Mouse (Mus musculus) G1E (cell line): ENCODE results near the gene Adprhl1.

Source experiments
- CTCF ChIP-seq: IDR thresholded peaks from 2 replicates; pipeline ENCODE4 v1.5.1; 2012; ENCODE audit warnings: low read depth, low read length, inconsistent platforms, mixed read lengths
- POLR2AphosphoS5 ChIP-seq: IDR thresholded peaks from 2 replicates; pipeline ENCODE4 v1.6.1; 2012; ENCODE audit warnings: low read depth, low read length, inconsistent platforms; ENCODE audit not compliant: insufficient replicate concordance

DNA sequence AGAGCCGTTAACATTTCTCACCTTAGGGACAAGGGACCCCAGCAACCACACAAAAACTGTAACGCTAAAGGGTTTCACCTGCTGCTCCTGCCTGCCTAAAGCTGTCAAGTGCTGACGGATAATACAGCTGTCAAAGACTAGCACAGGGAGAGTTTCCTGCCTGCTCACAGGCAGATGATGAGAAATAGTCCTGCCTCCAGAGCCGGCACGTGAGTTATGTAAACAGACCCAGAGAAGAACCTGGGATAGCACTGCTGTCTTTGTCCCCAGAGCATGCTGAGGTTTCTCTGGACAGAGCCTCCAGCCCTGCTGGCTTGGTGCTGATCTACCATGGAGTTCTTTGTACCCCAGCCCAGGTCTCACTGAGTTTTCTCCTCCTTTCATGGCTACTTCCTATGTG lies 36.9 kb downstream of the Adprhl1 start:
- no peak for TF ChIP-seq CTCF
- TF ChIP-seq POLR2AphosphoS5 = no peak
